Mouse (Mus musculus): Measurements from ENCODE around the gene Tet3.

- TF ChIP-seq CTCF (IDR thresholded peaks at IDR 0.05; ENCODE audit: borderline replicate concordance, extremely low read depth, insufficient read depth, insufficient read length) = no peak
- no peak for TF ChIP-seq POLR2A (IDR thresholded peaks at IDR 0.05; ENCODE audit: borderline replicate concordance, extremely low read depth, insufficient read depth, insufficient read length, poor library complexity, severe bottlenecking)
Observed at GRCm38 (mm10) chr6:83433546-83433945, 25.3 kb downstream of the Tet3 start.
